Comparison of ENCODE assay signal across 12 mouse cellular contexts in genomic region chr11:95812224-95812623, GRCm38 (mm10). TPM values are rescaled to one million over a fixed set of nuclear protein-coding genes. Genes with fewer than 3 reads are reported as not detected.
"Had no signal": no experiment of that assay in that cellular context is flagged by ENCODE, and none has a peak within 500 bp of the region (broad histone marks: within the 10 kb centered on the region; RNA-seq: fewer than 3 reads in every experiment).

No protein-coding gene starts in this region.

- H3K27me3 ChIP-seq: intestine, embryonic 15.5 days; limb, embryonic 15.5 days; stomach, embryonic 15.5 days had no signal

- H3K9me3 ChIP-seq: intestine, embryonic 15.5 days; limb, embryonic 15.5 days; stomach, embryonic 15.5 days had no signal

- H3K4me3 ChIP-seq: intestine, embryonic 15.5 days; limb, embryonic 15.5 days; stomach, embryonic 15.5 days had no signal

- H3K9ac ChIP-seq: intestine, embryonic 15.5 days; limb, embryonic 15.5 days; stomach, embryonic 15.5 days had no signal

- DNase-seq: kidney, adult 18-20 months; kidney, postnatal 10 days; layer of hippocampus, postnatal 36 days; lung, adult 18-20 months; lung, postnatal 36 days; right cerebral cortex, postnatal 14 days; thymus, postnatal 36 days had no signal

- H3K4me1 ChIP-seq: intestine, embryonic 15.5 days; limb, embryonic 15.5 days; stomach, embryonic 15.5 days had no signal

- H3K36me3 ChIP-seq: intestine, embryonic 15.5 days; limb, embryonic 15.5 days; stomach, embryonic 15.5 days had no signal

- H3K4me2 ChIP-seq: intestine, embryonic 15.5 days; limb, embryonic 15.5 days; stomach, embryonic 15.5 days had no signal

- ATAC-seq: intestine, embryonic 15.5 days had no signal

- H3K27ac ChIP-seq: intestine, embryonic 15.5 days; limb, embryonic 15.5 days; stomach, embryonic 15.5 days had no signal

RNA-seq across cellular contexts. Expression of gene Phospho1, which starts 12.1 kb away (rescaled TPM):
- polyA plus RNA-seq: kidney, embryonic 14.5 days; midbrain, postnatal 0 days had no signal
